Mouse (Mus musculus) gastrocnemius, postnatal 14 days (tissue): ENCODE data around the gene Dedd2. TPM values are rescaled to one million over a fixed set of nuclear protein-coding genes. Genes with fewer than 3 reads are reported as not detected.

Experiments used
- DNase-seq: peaks from one replicate; pipeline ENCODE4 v3.0.0; 2021; ENCODE audit warnings: mixed read lengths
- intact Hi-C: fragments of 180-260 bp; cut with DNase I; formaldehyde crosslinking; loops from one replicate; pipeline ENCODE4 v1.15.1; 2025; ENCODE audit warnings: low total_unique reads
- total RNA-seq, 2 experiments: library from RNA; stranded (reverse); gene quantifications; 2 replicates each; pipeline ENCODE4 v1.2.3; 2021

The Dedd2 gene
- total RNA-seq, 2 experiments from 2014 or later: 5.7 to 8.7 TPM

GRCm38 (mm10) chr7:25190806-25191205 lies 29.6 kb downstream of the Dedd2 start:
- no peak for DNase-seq
- intact Hi-C loops: no loop called here

GRCm38 (mm10) chr7:25187662-25188650 lies 32.5 kb downstream of the Dedd2 start:
- intact Hi-C loops: no loop called here
- DNase-seq: peak; percentile 83

- intact Hi-C loops: no loop called here
- DNase-seq: no peak
These were observed 36.3 kb downstream of the Dedd2 start for GRCm38 (mm10) chr7:25184091-25184490.

- no peak for DNase-seq
These were observed 38.6 kb downstream of the Dedd2 start for GRCm38 (mm10) chr7:25181814-25182213.

GRCm38 (mm10) chr7:25181331-25181790 lies 39.1 kb downstream of the Dedd2 start:
- intact Hi-C loops: loop anchor here (2.0 kb wide), 1 partner anchor 49 kb away; no protein-coding TSS in a partner anchor

More at GRCm38 (mm10) chr7:25181814-25182213, 38.6 kb downstream of the Dedd2 start:
- intact Hi-C loops: loop anchor here (2.0 kb wide), 1 partner anchor 49 kb away; no protein-coding TSS in a partner anchor

DNA sequence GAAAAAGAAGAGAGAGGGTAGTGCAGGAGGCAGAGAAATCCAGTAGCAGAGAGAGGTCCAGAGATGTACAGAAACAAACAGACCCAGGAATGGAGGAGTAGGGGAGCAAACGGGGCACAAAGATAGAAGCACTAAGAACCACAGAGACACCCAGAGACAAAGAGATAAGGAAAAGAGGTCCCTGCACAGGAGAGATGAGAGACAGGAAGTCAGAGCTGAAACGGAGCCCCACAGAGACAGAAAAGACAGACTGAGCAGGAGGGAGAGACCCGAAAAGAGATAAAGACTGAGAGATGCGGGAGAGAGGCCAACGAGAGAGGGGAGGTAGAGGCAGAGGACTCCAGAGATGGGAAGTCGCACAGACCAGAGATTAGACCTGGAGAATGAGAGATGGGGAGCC lies 39.9 kb downstream of the Dedd2 start:
- intact Hi-C loops: loop anchor here (2.0 kb wide), 1 partner anchor 48 kb away; no protein-coding TSS in a partner anchor
- no peak for DNase-seq

More at GRCm38 (mm10) chr7:25181331-25181790, 39.1 kb downstream of the Dedd2 start:
- peak; percentile 44 for DNase-seq

DNA sequence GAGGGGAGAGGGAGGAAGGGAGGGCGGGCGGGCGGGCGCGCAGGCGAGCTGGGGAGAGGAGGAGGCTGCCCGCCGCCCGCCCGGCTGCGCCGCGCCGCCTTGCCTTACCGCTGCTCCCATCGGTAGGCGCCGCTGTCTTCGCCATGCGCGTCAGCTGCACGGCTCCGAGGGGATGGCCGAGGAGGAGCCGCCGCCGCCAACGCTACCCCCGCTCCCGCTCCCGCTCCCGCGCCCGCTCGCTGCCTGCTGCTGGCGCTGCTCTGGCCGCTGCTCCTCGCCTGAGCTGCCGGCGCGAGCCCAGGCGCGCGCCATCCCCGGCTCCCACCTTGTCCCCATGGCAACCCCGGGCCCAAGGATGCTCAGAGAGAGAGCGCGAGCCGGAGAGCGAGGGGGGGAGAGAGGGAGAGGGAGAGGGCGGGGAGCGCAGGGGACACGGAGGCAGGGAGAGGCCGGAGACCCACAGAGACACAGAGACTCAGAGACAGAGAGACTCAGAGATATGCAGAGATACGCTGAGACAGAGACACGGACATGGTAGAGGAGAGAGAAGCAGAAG lies 40.7 kb downstream of the Dedd2 start, which contains the start of gene Pou2f2:
Gene Pou2f2, minus strand, starts transcription at position 121 of the 556 bp plus-strand sequence.
- intact Hi-C loops: loop anchor here (2.0 kb wide), 1 partner anchor 47 kb away; no protein-coding TSS in a partner anchor
- DNase-seq: peak; percentile 74

DNA sequence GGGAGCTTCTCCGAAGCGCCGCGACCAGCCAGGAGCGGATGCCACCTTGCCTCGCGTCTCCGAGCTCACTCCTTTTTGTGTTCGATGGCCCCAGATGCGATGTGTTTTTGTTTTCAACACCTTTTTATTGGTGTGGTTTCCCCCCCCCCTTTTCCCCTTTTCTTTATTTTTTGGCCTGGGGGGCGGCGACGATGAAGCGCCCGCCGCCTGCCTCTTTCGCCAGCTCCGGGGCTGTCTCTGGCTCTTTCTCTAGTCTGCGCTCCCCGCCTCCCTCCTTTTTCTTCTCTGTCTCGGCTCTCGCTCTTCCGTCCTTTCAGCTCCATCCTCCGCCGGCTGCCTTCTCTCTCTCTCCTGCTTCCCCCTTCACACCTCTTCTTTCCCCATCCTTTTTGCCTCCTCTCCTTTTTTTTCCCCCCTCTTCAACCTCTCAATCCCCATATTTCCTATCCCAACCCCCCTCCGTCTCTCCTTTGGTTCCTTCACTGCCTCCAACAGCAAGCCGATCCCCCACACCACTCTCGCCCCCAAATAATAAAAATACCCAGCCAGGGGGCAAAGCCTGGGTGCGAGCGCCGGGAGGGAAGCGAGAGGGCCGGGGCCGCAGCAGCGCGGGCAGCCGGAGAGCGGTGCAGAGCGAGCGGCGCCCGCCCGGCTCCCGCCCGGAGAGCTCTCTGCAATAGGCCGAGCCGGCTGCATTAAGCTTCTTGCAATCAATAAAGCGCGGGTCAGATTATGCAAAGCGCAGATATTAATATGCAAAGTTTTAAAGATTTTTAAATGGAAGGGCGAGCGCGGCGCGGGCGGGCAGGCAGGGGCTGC lies 41.4 kb downstream of the Dedd2 start:
- no peak for DNase-seq
- intact Hi-C loops: no loop called here

DNA sequence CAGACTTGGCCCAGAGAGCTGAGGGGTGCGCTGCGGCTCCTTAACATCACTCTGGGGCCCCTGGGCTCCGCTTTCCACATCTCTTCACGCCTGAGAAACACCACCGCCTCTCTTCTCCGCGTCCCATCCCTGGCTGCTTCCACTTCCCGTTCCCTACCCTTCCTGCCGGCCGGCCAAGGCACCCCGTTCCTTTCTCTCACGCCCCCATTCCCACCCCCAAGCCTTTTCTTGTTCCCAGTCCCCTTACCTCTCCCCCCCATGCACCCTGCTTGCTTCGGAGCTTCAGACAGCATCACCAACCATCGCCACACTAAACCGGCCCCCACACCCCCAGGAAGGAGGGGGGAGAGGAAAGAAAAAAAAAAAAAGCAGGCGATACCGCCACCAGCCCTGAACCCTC lies 42.1 kb downstream of the Dedd2 start:
- intact Hi-C loops: no loop called here
- no peak for DNase-seq

GRCm38 (mm10) chr7:25174343-25174742 lies 46.1 kb downstream of the Dedd2 start:
- intact Hi-C loops: no loop called here
- DNase-seq: no peak

DNA sequence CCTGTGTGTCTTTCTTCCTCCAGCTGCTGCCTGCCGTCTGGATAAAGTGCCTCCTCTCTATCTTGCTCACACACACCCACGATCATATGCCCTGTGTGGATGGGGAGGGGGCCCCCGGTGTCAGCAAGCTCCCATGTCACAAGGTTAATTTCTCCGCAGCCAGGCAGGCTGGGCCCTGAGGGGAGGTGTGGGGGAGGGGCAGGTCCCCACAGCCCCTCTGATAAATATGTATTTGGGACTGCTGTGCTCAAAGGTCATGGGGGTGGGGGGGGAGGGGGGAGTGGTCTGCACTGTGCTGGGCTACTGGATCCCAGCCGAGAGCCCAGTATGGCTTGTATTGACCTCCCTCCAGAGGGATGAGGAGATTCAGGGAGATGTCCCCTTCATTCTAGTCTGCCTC lies 47.7 kb downstream of the Dedd2 start:
- intact Hi-C loops: no loop called here
- no peak for DNase-seq

DNA sequence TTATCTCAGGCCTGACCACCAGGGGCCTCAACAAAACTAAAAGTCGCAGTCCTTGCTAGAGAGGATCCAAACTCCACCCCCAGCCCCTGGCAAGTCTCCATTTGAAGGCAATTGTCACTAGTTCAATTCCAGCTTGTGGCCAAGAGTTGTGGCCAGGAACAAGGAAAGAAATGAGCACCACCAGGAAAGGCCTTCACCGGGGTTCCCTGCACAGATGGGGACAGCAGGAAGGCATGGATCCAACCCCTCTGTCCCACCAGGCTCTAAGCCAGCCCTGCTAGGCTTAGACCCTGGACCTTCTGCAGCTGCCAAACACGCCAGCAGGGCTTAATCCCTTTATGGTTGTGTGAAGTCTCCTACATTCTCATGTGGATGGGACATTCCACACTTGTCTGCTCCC lies 49.8 kb downstream of the Dedd2 start:
- no peak for DNase-seq
- intact Hi-C loops: no loop called here

- intact Hi-C loops: no loop called here
- no peak for DNase-seq
These were observed 54.3 kb downstream of the Dedd2 start for GRCm38 (mm10) chr7:25166106-25166505.

DNA sequence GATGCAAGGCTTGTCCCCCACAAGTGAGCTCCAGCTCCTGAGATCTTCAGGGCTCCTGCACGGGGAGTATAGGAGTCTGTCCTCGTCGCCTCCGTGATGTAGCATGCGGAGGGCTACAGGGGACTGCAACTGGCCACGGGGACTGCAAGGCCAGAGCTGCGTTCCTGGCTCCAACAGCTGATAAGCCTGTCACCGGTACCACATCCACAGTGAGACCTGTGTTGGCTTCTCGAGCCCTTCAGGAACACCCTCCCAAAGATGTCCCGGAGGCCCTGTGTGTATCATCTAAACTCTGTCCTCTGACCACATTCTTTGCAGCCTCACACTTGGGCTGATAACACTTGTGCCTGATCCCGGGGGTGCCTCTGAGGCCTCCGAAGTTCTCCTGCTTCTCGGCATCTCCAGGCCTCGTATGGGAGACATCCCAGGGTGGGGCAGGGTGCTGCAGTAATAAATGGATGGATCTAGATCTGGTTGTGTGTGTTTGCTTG lies 64.2 kb downstream of the Dedd2 start:
- no peak for DNase-seq
- intact Hi-C loops: no loop called here

DNA sequence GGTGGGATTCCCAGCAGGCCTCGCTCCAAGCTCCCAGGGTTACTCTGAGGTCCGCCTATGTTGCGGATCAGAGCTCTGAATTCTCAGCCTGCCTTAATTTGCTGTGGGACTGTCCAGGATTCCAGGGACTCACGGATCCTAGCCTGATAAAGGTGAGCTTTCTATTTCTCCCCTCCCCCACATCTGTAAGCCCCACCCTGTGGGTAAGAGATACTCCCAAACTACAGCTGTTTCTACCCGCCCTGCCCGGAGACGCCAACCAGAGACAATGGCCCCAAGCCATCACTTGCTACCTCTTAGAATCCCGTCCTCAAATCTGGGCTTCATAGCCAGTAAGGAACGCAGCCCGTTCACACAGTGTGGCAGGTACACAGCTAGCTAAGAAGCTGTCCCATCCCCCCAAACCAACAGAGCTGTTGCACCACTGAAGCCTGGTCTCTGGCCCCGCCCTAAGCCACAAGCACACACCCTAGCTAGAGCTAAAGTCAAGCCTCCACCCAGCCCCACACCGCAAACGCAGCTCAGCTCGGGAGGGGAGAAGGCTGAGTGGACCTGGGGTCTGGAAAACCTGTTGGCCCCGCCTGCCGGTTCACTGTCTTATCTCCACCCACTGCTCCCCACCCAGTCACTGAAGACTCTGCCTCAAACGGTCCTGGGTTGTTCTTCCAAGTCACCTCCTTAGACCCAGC lies 64.8 kb downstream of the Dedd2 start:
- no peak for DNase-seq
- intact Hi-C loops: no loop called here

DNA sequence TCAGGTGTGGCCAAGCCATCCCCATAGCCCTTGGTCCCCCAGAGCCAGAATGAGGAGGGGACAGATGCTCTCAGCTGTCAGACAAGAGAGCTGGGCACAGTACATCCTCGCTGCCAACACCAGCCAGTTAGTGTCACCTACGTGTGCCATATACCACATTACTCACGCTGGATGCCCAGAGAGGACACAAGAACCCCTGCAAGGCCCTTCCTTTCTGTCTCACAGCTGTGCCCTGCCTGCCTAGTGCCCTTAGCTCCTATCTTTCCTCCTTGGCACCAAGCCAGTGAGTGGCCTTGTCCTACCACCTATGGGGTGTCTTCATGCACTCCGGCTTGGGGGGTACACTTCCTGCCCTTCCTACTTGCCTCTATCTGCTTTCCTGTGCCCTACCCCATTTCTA lies 65.8 kb downstream of the Dedd2 start:
- no peak for DNase-seq
- intact Hi-C loops: no loop called here

- no peak for DNase-seq
- intact Hi-C loops: no loop called here
These were observed 66.6 kb downstream of the Dedd2 start for GRCm38 (mm10) chr7:25153841-25154240.

DNA sequence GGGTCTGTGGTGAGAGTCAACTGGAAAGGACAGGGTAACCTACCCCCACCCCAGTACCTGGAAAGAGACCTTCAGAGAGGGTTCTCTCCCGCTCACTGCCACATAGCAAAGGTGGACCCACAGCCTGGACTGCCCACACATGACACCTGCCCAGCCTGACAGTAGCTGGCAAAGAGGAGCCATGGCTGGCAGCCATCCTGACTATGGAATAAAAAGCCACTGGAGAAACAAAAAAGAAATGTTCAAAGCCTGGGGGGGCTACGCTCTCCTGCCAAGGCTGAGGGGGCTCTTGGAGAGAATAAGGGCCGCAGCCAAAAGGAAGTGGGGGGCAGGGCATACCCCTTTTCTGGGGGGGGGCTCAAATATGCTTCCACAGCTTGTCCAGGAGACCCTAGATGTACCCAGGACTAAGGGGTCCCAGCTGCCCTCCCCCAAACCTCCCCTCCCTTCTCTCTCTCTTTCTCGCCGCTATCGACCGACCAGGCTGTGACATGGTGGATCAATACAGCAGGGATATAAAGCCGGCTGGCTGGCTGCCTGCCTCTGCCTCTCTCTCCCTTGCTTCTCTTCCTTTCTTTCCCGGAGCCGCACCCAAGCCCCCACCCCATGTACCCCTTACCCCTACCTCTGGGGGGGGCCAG lies 68.4 kb downstream of the Dedd2 start:
- DNase-seq: no peak
- intact Hi-C loops: no loop called here
